Mouse (Mus musculus): Measurements from ENCODE around the gene Tpcn2. TPM values are rescaled to one million over a fixed set of nuclear protein-coding genes. Genes with fewer than 3 reads are reported as not detected.

Tpcn2 gene
- polyA plus RNA-seq, 1 experiment from 2014 or later = 5.7 TPM

DNA sequence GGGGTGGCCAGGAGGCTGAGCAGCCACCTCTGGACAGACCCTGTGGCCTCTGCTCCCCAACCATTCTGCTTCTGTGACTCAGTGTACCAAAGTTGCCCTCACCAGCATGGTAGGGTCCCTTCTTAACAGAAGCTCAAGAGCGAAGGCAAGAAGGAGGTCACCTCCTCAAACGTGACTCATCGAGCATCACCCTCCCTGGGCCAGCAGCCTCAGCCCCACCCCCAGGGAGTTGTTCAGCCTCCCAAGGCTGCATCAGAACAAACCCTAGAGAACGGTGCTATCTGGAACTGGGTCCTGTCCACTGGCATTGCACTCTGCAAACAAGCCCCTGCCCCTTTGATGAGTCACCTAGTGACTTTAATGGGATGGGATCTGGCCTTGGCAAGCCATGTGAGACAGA, 25.1 kb upstream of the Tpcn2 start:
- no peak for ATAC-seq (ENCODE audit: low FRiP score, low read depth)
- H3K27me3 ChIP-seq (replicated peaks) = no peaks in the 10 kb centered on the region
- H3K9ac ChIP-seq = no peak overlapping the region
- H3K4me1 ChIP-seq = no peaks in the 10 kb centered on the region
- 79% methylated on average over 4 of the region's 4 CpGs for WGBS
- no peak overlapping the region for H3K4me3 ChIP-seq
- no peak overlapping the region for H3K4me2 ChIP-seq (replicated peaks)
- no peaks in the 10 kb centered on the region for H3K36me3 ChIP-seq
- no peak overlapping the region for H3K27ac ChIP-seq
- H3K9me3 ChIP-seq = no peaks in the 10 kb centered on the region

DNA sequence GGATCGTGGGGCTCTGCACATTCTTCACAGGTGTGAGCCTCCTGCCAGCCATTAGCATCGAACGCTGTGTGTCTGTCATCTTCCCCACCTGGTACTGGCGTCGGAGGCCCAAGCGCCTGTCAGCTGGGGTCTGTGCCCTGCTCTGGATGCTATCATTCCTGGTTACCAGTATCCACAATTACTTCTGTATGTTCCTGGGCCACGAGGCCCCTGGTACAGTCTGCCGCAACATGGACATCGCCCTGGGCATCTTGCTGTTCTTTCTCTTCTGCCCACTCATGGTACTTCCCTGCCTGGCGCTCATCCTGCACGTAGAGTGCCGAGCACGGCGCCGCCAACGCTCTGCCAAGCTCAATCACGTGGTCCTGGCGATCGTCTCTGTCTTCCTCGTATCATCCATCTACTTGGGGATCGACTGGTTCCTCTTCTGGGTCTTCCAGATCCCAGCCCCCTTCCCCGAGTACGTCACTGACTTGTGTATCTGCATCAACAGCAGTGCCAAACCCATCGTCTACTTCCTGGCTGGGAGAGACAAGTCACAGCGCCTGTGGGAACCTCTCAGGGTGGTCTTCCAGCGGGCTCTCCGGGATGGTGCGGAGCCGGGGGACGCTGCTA, 24.4 kb upstream of the Tpcn2 start:
- Histone ChIP-seq H3K36me3 (no peaks in the 10 kb centered on the region), H3K27me3 (replicated peaks) (no peaks in the 10 kb centered on the region), H3K4me1 (no peaks in the 10 kb centered on the region), H3K4me2 (replicated peaks) (no peak overlapping the region), H3K9me3 (no peaks in the 10 kb centered on the region), H3K4me3 (no peak overlapping the region), H3K27ac (no peak overlapping the region), H3K9ac (no peak overlapping the region)
- 80% methylated on average over 30 of the region's 30 CpGs for WGBS
- no peak for ATAC-seq (ENCODE audit: low FRiP score, low read depth)

DNA sequence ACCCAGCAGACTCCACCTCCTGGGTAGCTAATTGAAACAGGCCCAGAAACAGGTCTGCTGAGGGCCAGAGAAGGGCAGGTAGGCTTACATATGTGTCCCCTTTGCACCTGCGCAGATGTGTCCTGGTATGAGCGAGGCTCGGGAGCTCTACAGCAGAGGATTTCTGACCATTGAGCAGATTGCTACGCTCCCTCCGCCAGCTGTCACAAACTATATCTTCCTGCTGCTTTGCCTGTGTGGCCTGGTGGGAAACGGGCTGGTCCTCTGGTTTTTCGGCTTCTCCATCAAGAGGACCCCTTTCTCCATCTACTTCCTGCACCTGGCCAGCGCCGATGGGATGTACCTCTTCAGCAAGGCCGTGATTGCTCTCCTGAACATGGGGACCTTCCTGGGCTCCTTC, 23.8 kb upstream of the Tpcn2 start:
- Histone ChIP-seq H3K9me3 (no peaks in the 10 kb centered on the region), H3K4me2 (replicated peaks) (no peak overlapping the region), H3K36me3 (no peaks in the 10 kb centered on the region), H3K9ac (no peak overlapping the region), H3K27me3 (replicated peaks) (no peaks in the 10 kb centered on the region), H3K4me1 (peaks cover 5% of the 10 kb centered on the region), H3K4me3 (no peak overlapping the region), H3K27ac (no peak overlapping the region)
- ATAC-seq (ENCODE audit: low FRiP score, low read depth) = no peak
- 89% methylated on average over 10 of the region's 10 CpGs for WGBS

DNA sequence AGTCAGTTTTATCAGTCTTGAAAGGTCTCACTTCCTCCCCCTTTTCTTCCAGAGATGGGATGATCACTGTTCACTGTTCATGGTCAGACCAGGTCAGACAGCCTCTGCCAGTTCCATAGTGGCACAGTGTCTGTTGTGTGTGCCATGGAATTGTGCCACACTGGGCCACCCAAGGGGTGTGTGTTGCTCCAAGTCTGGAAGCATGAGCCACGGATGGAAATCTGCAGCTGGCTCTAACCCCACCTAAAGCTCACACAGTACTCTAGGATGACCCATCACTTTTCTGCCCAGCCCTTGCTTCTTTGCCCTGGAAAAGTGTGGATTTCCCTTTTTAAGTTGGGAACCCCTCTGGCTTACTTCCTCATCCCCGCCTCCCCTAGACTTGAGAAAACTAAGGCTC, 20.3 kb upstream of the Tpcn2 start:
- no peak overlapping the region for H3K27ac ChIP-seq
- no peak overlapping the region for H3K4me2 ChIP-seq (replicated peaks)
- no peaks in the 10 kb centered on the region for H3K36me3 ChIP-seq
- WGBS = 83% methylated on average over 2 of the region's 2 CpGs
- H3K9ac ChIP-seq = no peak overlapping the region
- 0 out of 2 replicates have a peak, but pooled peaks cover 4% of the 10 kb centered on the region for H3K27me3 ChIP-seq (replicated peaks)
- H3K9me3 ChIP-seq = no peaks in the 10 kb centered on the region
- H3K4me3 ChIP-seq = no peak overlapping the region
- ATAC-seq (ENCODE audit: low FRiP score, low read depth) = no peak
- peaks cover 11% of the 10 kb centered on the region for H3K4me1 ChIP-seq

DNA sequence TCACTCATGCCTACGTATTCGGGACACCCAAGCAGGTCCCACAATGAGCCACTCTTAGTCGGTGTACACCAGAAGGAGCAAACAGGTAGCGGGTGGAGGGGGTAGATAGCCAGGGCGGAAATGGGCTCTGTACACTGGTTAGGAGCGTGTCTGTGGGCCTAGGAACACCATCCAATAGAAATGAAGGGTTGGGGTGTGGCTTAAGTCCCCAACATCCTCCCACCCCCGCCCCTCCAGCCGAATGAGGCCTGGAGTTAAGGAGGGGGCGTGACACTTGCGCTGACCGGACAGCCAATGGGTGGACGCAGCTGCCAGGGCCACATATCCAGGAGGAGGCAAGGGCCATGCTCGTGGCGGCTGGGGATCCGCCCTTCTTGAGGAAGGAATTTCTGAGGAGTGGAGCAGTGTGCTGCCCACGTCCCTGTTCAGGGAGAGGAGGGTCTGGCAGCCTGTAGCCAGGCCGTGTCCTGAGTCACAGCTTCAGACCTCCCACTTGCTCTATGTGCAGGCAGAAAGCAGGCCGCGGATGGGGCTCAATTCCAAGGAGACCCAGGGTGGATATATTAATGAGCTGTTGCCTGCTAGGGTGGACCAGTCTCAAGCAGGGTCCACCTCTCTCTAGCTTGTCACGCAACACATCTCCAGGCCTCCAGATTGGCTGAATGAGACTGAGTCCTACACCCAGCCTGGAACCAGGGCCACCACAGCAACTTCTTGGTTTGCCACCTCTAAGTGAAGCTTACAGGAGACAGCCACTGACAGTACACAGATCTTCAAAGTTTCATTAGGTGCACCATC, 18.9 kb upstream of the Tpcn2 start:
- ATAC-seq (ENCODE audit: low FRiP score, low read depth) = peak; percentile 88
- Histone ChIP-seq H3K27me3 (replicated peaks) (0 out of 2 replicates have a peak, but pooled peaks cover 4% of the 10 kb centered on the region), H3K4me1 (peaks cover 11% of the 10 kb centered on the region), H3K9ac (0 out of 2 replicates have a peak overlapping the region, but pooled peaks have one; percentile 26), H3K4me3 (0 out of 2 replicates have a peak overlapping the region, but pooled peaks have one; percentile 11), H3K4me2 (replicated peaks) (peak overlapping the region; percentile 53), H3K9me3 (no peaks in the 10 kb centered on the region), H3K36me3 (no peaks in the 10 kb centered on the region), H3K27ac (no peak overlapping the region)
- WGBS = 5% methylated on average over 20 of the region's 20 CpGs

DNA sequence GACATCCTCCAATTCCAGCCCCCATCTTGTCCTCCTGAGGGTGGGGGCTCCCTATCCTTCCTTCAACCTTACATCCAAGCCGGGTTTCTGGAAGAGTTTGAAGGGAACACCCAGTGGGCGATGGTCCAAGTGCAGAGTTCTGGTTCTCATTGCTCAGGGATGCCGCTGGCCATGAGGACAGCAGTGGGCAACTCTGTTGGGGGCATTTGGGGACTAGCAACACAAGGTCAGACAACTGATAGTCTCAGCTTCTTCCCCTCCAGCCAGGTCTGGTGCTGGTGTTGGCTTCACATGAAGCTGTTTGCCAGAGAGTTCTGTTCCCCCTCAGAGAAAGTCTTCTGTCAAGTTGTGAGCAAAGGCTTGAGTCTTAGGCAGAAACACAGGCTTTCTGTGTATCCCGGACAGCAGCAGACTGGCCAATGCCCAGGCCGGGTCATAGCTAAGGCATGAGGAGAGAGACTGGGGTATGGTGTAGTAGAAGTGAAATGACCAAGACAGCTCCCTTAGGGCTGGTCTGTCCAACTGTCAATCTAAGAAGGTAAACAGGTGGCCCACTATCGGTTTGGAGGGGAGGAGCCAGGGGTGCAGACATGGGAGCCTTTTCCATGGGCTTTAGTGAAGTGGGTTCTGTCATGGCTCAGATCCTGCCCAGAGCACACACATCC, 17.7 kb upstream of the Tpcn2 start:
- Histone ChIP-seq H3K9ac (no peak overlapping the region), H3K27me3 (replicated peaks) (0 out of 2 replicates have a peak, but pooled peaks cover 4% of the 10 kb centered on the region), H3K27ac (no peak overlapping the region), H3K4me3 (no peak overlapping the region), H3K4me1 (peaks cover 11% of the 10 kb centered on the region), H3K36me3 (no peaks in the 10 kb centered on the region), H3K9me3 (no peaks in the 10 kb centered on the region), H3K4me2 (replicated peaks) (0 out of 2 replicates have a peak overlapping the region, but pooled peaks have one; percentile 53)
- ATAC-seq (ENCODE audit: low FRiP score, low read depth) = no peak
- WGBS = 91% methylated on average over 6 of the region's 6 CpGs

DNA sequence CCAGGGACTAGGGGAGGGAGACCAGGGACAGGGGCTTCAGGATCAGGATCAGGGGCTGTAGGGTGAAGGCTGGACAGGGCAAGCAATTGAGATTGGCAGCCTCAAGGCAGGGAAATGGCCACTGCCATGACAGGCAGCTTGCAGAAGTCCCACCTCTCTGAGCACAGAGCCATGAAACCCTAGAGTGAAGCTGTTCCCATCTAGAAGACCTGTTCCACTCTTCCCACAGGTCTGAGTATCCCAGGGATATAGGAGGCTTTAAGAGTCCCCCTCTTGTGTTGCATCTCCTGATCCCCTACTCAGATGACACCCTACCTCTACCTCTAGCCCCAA, 17.2 kb upstream of the Tpcn2 start:
- Histone ChIP-seq H3K4me1 (peaks cover 11% of the 10 kb centered on the region), H3K27me3 (replicated peaks) (0 out of 2 replicates have a peak, but pooled peaks cover 4% of the 10 kb centered on the region), H3K27ac (no peak overlapping the region), H3K4me2 (replicated peaks) (no peak overlapping the region), H3K9me3 (no peaks in the 10 kb centered on the region), H3K4me3 (no peak overlapping the region), H3K9ac (no peak overlapping the region), H3K36me3 (no peaks in the 10 kb centered on the region)
- no peak for ATAC-seq (ENCODE audit: low FRiP score, low read depth)

DNA sequence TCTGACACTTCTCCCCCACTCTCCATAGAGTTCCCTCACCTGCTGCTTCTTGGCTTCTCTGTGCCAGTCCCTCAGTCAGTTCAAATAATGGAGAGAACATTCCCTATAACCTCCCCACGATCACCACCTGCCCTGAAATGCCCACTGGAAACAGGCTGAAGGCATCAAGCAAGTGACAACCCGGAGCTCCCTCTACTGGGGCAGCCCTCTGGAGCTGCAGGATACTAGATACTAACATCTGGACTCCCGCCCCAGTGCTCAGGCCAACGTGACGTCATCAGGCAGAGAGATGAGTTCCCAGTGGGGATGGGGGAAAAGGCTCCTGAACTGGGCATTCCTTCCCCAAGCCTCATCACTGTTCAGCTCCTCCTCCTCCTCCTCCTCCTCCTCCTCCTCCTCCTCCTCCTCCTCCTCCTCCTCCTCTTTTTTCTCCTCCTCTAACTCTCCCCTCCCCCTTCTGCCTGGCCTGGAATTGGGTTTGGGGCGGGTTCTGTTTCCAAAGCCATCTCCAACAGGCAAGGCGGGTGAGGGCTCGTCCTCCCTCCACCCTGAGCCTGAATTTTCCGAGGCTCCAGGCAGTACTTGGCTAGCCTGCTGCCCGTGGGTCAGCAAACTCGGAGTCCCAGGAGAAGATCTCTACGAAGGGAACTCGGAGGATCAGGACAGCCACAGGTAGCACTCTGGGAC, 16.7 kb upstream of the Tpcn2 start, which contains the start of gene Mrgprf:
Gene Mrgprf, plus strand, starts transcription at position 508 of the 687 bp plus-strand sequence.
- 0 out of 2 replicates have a peak, but pooled peaks cover 4% of the 10 kb centered on the region for H3K27me3 ChIP-seq (replicated peaks)
- H3K4me1 ChIP-seq = peaks cover 11% of the 10 kb centered on the region
- H3K27ac ChIP-seq = no peak within 1 kb of the TSS
- 0 out of 2 replicates have a peak within 1 kb of the TSS, but pooled peaks have one; percentile 8 for H3K9ac ChIP-seq
- WGBS = 37% methylated on average over 13 of the region's 13 CpGs
- no peak for ATAC-seq (ENCODE audit: low FRiP score, low read depth)
- no peaks in the 10 kb centered on the region for H3K9me3 ChIP-seq
- H3K36me3 ChIP-seq = no peaks in the 10 kb centered on the region
- H3K4me3 ChIP-seq = no peak within 1 kb of the TSS
- no peak within 1 kb of the TSS for H3K4me2 ChIP-seq (replicated peaks)

DNA sequence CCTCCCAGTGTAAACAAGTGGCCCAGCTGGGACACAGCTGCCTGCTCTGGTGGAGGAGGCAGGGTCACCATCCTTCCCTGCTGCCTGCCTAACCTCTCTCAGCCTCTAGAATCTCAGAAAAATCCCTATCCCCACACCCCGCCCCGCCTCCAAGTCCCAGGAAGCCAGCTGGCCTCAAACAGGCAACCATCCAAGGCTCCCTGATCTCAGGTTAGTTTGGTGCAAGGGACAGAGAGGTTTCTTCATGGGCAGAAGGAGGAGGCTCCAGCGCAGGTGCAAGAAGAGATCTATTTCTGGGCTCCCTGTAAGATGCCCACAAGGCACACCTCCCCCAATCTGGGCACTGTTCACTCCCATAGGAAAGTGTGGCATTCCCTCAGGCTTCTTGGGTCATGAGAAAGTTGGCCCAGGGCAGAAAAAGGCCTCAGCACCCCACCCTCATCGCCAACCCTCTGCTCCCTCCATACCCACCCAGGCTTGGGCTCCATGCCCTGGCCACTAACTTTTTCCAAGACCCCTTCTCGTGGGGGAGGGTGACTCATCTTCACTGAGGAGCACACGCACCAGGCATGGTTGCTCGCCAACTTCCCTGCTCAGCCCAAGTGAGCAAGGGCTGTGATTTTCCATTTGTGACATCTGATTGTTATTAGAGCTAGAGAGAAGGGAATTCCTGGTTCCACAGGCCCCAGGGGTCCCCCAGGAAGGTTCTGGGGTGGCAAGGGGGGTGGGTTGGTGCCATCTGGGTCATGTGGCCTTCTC, 15.9 kb upstream of the Tpcn2 start:
- no peak for ATAC-seq (ENCODE audit: low FRiP score, low read depth)
- Histone ChIP-seq H3K27ac (no peak overlapping the region), H3K4me2 (replicated peaks) (no peak overlapping the region), H3K4me3 (no peak overlapping the region), H3K27me3 (replicated peaks) (0 out of 2 replicates have a peak, but pooled peaks cover 4% of the 10 kb centered on the region), H3K36me3 (no peaks in the 10 kb centered on the region), H3K9ac (no peak overlapping the region), H3K4me1 (peaks cover 11% of the 10 kb centered on the region), H3K9me3 (no peaks in the 10 kb centered on the region)
- 64% methylated on average over 7 of the region's 7 CpGs for WGBS

DNA sequence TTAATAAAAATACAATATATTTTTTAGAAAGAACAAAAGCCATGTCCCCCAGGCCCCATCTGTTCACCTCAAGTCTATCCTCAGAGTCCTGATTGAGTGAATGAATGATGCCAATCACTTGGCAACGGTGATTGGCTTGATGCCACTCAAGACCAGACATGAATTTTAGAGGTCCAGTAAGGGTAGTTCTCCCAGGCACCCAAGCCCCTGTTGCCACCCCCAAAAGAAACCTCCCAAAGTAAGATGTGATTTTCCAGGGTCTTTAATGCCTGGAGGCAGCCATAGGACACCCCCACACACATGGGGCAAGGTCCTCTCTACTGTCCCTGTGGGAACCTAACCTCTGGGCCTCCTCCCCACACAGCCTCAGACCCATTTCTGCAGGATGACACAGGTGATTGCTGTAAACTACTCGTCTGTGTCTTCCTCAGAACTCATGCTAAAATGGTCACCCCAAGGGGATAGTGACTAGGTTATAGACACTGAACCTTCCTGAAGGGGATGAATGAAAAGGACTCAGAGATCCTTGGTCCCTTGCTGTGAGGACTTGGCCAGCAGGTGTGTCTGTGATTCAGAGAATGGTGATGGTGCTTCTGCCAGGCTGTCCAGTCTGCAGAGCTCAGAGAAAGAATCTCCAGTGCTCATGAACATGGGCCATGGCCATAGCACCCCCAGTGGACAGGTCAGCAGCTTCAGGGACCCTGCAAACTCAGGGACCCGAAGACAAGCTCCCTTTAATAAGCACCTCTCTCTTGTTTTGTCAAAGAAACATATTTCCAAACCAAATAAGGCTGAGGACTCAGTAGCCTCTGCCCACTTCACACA, 15.1 kb upstream of the Tpcn2 start:
- Histone ChIP-seq H3K4me2 (replicated peaks) (no peak overlapping the region), H3K9me3 (no peaks in the 10 kb centered on the region), H3K9ac (no peak overlapping the region), H3K4me3 (no peak overlapping the region), H3K4me1 (peaks cover 11% of the 10 kb centered on the region), H3K36me3 (no peaks in the 10 kb centered on the region), H3K27me3 (replicated peaks) (0 out of 2 replicates have a peak, but pooled peaks cover 4% of the 10 kb centered on the region), H3K27ac (no peak overlapping the region)
- WGBS = 70% methylated on average over 3 of the region's 3 CpGs
- no peak for ATAC-seq (ENCODE audit: low FRiP score, low read depth)

DNA sequence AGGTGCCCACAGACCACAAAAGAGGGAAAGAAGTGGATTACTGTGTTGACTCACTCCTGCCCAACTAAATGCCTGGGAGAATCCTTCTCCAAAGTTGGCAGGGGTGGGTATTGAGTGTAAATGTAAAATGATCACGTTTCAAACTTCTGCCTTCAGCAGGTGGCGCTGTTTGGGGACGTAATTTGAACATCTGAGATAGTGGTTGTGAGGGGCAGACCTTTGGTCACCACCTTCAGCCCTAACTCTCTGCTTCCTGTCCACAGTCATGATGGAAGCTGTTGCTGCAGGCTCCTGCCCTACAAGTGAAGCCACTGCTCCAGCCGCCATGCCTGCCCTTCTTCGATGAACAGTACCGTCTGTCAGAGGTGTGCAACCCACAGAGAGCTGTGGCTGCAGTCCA, 10.0 kb upstream of the Tpcn2 start:
- no peak for ATAC-seq (ENCODE audit: low FRiP score, low read depth)
- no peaks in the 10 kb centered on the region for H3K27me3 ChIP-seq (replicated peaks)
- H3K9ac ChIP-seq = no peak overlapping the region
- H3K4me1 ChIP-seq = no peaks in the 10 kb centered on the region
- H3K4me3 ChIP-seq = no peak overlapping the region
- no peaks in the 10 kb centered on the region for H3K9me3 ChIP-seq
- H3K36me3 ChIP-seq = no peaks in the 10 kb centered on the region
- no peak overlapping the region for H3K4me2 ChIP-seq (replicated peaks)
- no peak overlapping the region for H3K27ac ChIP-seq
- 38% methylated on average over 6 of the region's 6 CpGs for WGBS
